ENCODE assay signal across 27 mouse cellular contexts in the genomic region with DNA sequence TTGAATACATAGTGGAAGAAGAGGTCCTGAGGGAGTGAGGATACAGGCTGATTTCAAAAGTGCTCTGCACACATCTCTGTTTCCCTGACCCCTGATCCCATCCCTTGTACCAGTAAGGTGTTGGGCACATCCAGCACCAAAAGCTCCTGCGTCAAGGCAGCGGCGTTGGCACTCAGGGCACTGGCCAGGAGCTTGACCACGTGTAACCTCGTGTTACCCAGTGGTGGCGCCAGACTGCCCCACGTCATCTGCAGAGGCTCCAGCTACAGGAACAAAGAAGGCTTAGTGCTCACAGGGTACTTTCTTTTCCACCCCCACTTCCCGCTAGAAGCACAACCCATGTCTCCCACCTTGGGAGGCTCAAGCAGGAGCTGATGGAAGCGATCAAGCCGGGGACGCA. TPM values are rescaled to one million over a fixed set of nuclear protein-coding genes. Genes with fewer than 3 reads are reported as not detected.
DNase-seq lines count a peak whose midpoint lies in the region; ATAC-seq and TF ChIP-seq lines count a peak whose summit lies in the region.
"Had no signal": no experiment of that assay in that cellular context is flagged by ENCODE, and none has a peak within 500 bp of the region (broad histone marks: within the 10 kb centered on the region; RNA-seq: fewer than 3 reads in every experiment).

No protein-coding gene starts in this region.

- no peak overlapping the region for H3K27ac ChIP-seq in kidney, adult 2 months (ENCODE audit: insufficient read depth, low read depth, low read length)
- no peak overlapping the region for H3K27ac ChIP-seq in liver, adult 2 months (replicated peaks; ENCODE audit: insufficient read depth, low read depth, low read length)
- H3K27ac ChIP-seq in CH12.LX (ENCODE audit: insufficient read depth, low read depth), result no peak overlapping the region
- H3K27ac ChIP-seq: embryonic facial prominence, embryonic 13.5 days; heart, embryonic 13.5 days; hindbrain, embryonic 15.5 days; limb, embryonic 10.5 days; liver, embryonic 15.5 days; midbrain, embryonic 10.5 days had no signal

- H3K27me3 ChIP-seq in kidney, adult 2 months (replicated peaks; ENCODE audit: control insufficient read depth, insufficient read depth, low read length), result no peaks in the 10 kb centered on the region
- H3K27me3 ChIP-seq in liver, adult 2 months (ENCODE audit: control insufficient read depth, insufficient read depth, low read length), result no peaks in the 10 kb centered on the region
- H3K27me3 ChIP-seq in CH12.LX (replicated peaks), result no peaks in the 10 kb centered on the region
- H3K27me3 ChIP-seq: embryonic facial prominence, embryonic 13.5 days; heart, embryonic 13.5 days; hindbrain, embryonic 15.5 days; liver, embryonic 15.5 days; Patski had no signal

- intact Hi-C loops in gastrocnemius, postnatal 14 days (cut with DNase I; ENCODE audit: low total_unique reads), result no loop called here

- no peak overlapping the region for H3K4me3 ChIP-seq in kidney, adult 2 months (ENCODE audit: insufficient read depth, low read depth, low read length)
- no peak overlapping the region for H3K4me3 ChIP-seq in liver, adult 2 months (ENCODE audit: insufficient read depth, low read depth, low read length)
- H3K4me3 ChIP-seq in CH12.LX (replicated peaks in 1 of 3; ENCODE audit: low read depth in 2 of 3, low read length in 2 of 3, poor library complexity in 1 of 3), result no peak overlapping the region
- H3K4me3 ChIP-seq: embryonic facial prominence, embryonic 13.5 days; heart, embryonic 13.5 days; hindbrain, embryonic 15.5 days; limb, embryonic 10.5 days; liver, embryonic 15.5 days; midbrain, embryonic 10.5 days had no signal

- dilution Hi-C loops in CH12.LX (cut with MboI; ENCODE audit: extremely low pct_ligation_motif_present, extremely low pct_unique_long_range_greater_than_20kb, low sequenced_read_pairs), result no loop called here

- ATAC-seq in erythroblast, adult 5-6 weeks (replicated peaks; ENCODE audit: low FRiP score, poor library complexity, severe bottlenecking), result no peak
- ATAC-seq: Patski had no signal

- H3K4me2 ChIP-seq in CH12.LX (ENCODE audit: insufficient read depth, low read depth, poor library complexity, severe bottlenecking), result no peak overlapping the region
- H3K4me2 ChIP-seq: embryonic facial prominence, embryonic 13.5 days; heart, embryonic 13.5 days; hindbrain, embryonic 15.5 days; liver, embryonic 15.5 days had no signal

- WGBS in kidney, adult 2 months, result 80% methylated on average over 11 of the region's 11 CpGs
- WGBS in liver, adult 2 months, result 60% methylated on average over 11 of the region's 11 CpGs

- no peaks in the 10 kb centered on the region for H3K9me3 ChIP-seq in CH12.LX (replicated peaks; ENCODE audit: low read length)
- H3K9me3 ChIP-seq: embryonic facial prominence, embryonic 13.5 days; heart, embryonic 13.5 days; hindbrain, embryonic 15.5 days; limb, embryonic 10.5 days; liver, embryonic 15.5 days; midbrain, embryonic 10.5 days had no signal

- in situ Hi-C loops in CH12.LX (cut with MboI; ENCODE audit: low pct_ligation_motif_present, low pct_unique_long_range_greater_than_20kb, low sequenced_read_pairs), result no loop called here

- no peak overlapping the region for H3K9ac ChIP-seq in liver, adult 2 months (ENCODE audit: low read depth, low read length)
- no peak overlapping the region for H3K9ac ChIP-seq in CH12.LX (ENCODE audit: insufficient read depth, low read depth)
- H3K9ac ChIP-seq: embryonic facial prominence, embryonic 13.5 days; heart, embryonic 13.5 days; hindbrain, embryonic 15.5 days; liver, embryonic 15.5 days had no signal

- DNase-seq in kidney, adult 2 months, result no peak
- no peak for DNase-seq in kidney, adult 18-20 months
- DNase-seq in liver, adult 2 months (ENCODE audit: extremely low read depth, low read depth, low spot score), result peak; percentile 71
- DNase-seq in liver, result no peak
- no peak for DNase-seq in CH12.LX (ENCODE audit: extremely low read depth)
- peak; percentile 11 for DNase-seq in NIH3T3 (ENCODE audit: low read depth)
- DNase-seq in gastrocnemius, postnatal 14 days, result no peak
- DNase-seq: adrenal gland, adult 8-10 months; cerebellum, postnatal 10 days; heart, adult 11 months; heart, postnatal 36 days; kidney, adult 11 months; kidney, postnatal 25 days; lung, postnatal 36 days; right cerebral cortex, postnatal 14 days; thymus, postnatal 36 days had no signal

- TF ChIP-seq CTCF in kidney, adult 2 months (conservative IDR thresholded peaks at IDR 0.05; ENCODE audit: insufficient read depth, insufficient read length, low read depth, low read length), result peak; percentile 26
- TF ChIP-seq CTCF in liver, adult 2 months (IDR thresholded peaks at IDR 0.05; ENCODE audit: low read depth, low read length), result 0 out of 2 replicates have a peak, but pooled peaks have one; percentile 5
- peak in 1 of 2 experiments; percentile 39; a peak in 2 of 4 replicates for TF ChIP-seq CTCF in CH12.LX (conservative IDR thresholded peaks at IDR 0.05 in 1 of 2, IDR thresholded peaks at IDR 0.05 in 1 of 2; ENCODE audit: low read depth in 2 of 2, low read length in 2 of 2)

- TF ChIP-seq EP300 in CH12.LX (IDR thresholded peaks at IDR 0.05; ENCODE audit: low read length), result no peak

- no peak for TF ChIP-seq POLR2A in kidney, adult 2 months (IDR thresholded peaks at IDR 0.05; ENCODE audit: low read depth, low read length)
- no peak for TF ChIP-seq POLR2A in liver, adult 2 months (IDR thresholded peaks at IDR 0.05; ENCODE audit: extremely low read depth, insufficient read depth, low read length)
- TF ChIP-seq POLR2A in CH12.LX (IDR thresholded peaks at IDR 0.05; ENCODE audit: low read depth, low read length), result no peak

- TF ChIP-seq RAD21 in CH12.LX (IDR thresholded peaks at IDR 0.05; ENCODE audit: low read depth, low read length), result peak; percentile 7

- peaks cover 2% of the 10 kb centered on the region; the same call in 1 of the 2 replicates for H3K79me2 ChIP-seq in liver, adult 2 months (ENCODE audit: control insufficient read depth, insufficient read depth, low read length)
- H3K79me2 ChIP-seq in CH12.LX (replicated peaks; ENCODE audit: control insufficient read depth, extremely low read depth, insufficient read depth, poor library complexity, severe bottlenecking), result 0 out of 2 replicates have a peak, but pooled peaks cover 11% of the 10 kb centered on the region

- peaks cover 4% of the 10 kb centered on the region for H3K36me3 ChIP-seq in kidney, adult 2 months (ENCODE audit: control insufficient read depth, insufficient read depth, low read length)
- H3K36me3 ChIP-seq in liver, adult 2 months (ENCODE audit: control insufficient read depth, insufficient read depth, low read length), result peaks cover 39% of the 10 kb centered on the region
- peaks cover 81 to 88% of the 10 kb centered on the region in 2 experiments for H3K36me3 ChIP-seq in CH12.LX (replicated peaks in 1 of 2; ENCODE audit: control insufficient read depth in 1 of 2, insufficient read depth in 1 of 2, low read length in 1 of 2)

- no peaks in the 10 kb centered on the region for H3K4me1 ChIP-seq in kidney, adult 2 months (ENCODE audit: control insufficient read depth, insufficient read depth, low read length)
- no peaks in the 10 kb centered on the region for H3K4me1 ChIP-seq in liver, adult 2 months (ENCODE audit: control insufficient read depth, insufficient read depth, low read length)
- H3K4me1 ChIP-seq in CH12.LX (ENCODE audit: control insufficient read depth in 1 of 2, insufficient read depth in 2 of 2), result no peaks in the 10 kb centered on the region
- H3K4me1 ChIP-seq: embryonic facial prominence, embryonic 13.5 days; heart, embryonic 13.5 days; hindbrain, embryonic 15.5 days; limb, embryonic 10.5 days; midbrain, embryonic 10.5 days had no signal

RNA-seq across cellular contexts. Expression of a gene that starts 9.9 kb away (rescaled TPM):
- polyA plus RNA-seq in kidney, adult 2 months (2012; rRNA removed), result 83.0 and 86.5 TPM in 2 replicates
- total RNA-seq in liver, adult 2 months (2014; rRNA removed), result 39.5 and 55.7 TPM in 2 replicates
- 404 and 475 TPM in 2 replicates for polyA plus RNA-seq in liver, adult 2 months (2012; rRNA removed)
- total RNA-seq in CH12.LX (2012; rRNA removed) (5.9 and 7.2 TPM in 2 replicates), CH12.LX (2014; rRNA removed) (4.3 TPM in 2 replicates)
- 9.1 and 10.6 TPM in 2 replicates for polyA plus RNA-seq in CH12.LX (2012; ENCODE audit: insufficient read length, low read depth)
- 1 to 10 TPM; 2.1 to 3.1 TPM for total RNA-seq in gastrocnemius, postnatal 14 days (2021)
- total RNA-seq in erythroblast, adult 5-6 weeks (2015; ENCODE audit: low replicate concordance), result 37.3 and 72.3 TPM in 2 replicates
- 53.4 and 88.6 TPM in 2 replicates for total RNA-seq in erythroblast, adult 5-6 weeks (2017; ENCODE audit: low replicate concordance)

RNA-seq across cellular contexts. Expression of a gene that starts 17.7 kb away (rescaled TPM):
- polyA plus RNA-seq in kidney, adult 2 months (2012; rRNA removed), result 103 and 109 TPM in 2 replicates
- 47.6 and 54.2 TPM in 2 replicates for total RNA-seq in liver, adult 2 months (2014; rRNA removed)
- 77.5 and 79.2 TPM in 2 replicates for polyA plus RNA-seq in liver, adult 2 months (2012; rRNA removed)
- total RNA-seq in CH12.LX (2012; rRNA removed) (85.6 and 91.2 TPM in 2 replicates), CH12.LX (2014; rRNA removed) (53.0 and 59.2 TPM in 2 replicates)
- 108 and 118 TPM in 2 replicates for polyA plus RNA-seq in CH12.LX (2012; ENCODE audit: insufficient read length, low read depth)
- total RNA-seq in gastrocnemius, postnatal 14 days (2021), result 10 to 100 TPM; 44.2 to 45.0 TPM
- total RNA-seq in erythroblast, adult 5-6 weeks (2015; ENCODE audit: low replicate concordance), result 31.6 and 45.3 TPM in 2 replicates
- total RNA-seq in erythroblast, adult 5-6 weeks (2017; ENCODE audit: low replicate concordance), result 37.3 and 47.0 TPM in 2 replicates

RNA-seq across cellular contexts. Expression of a gene that starts 37.3 kb away (rescaled TPM):
- 0.22 and 0.24 TPM in 2 replicates for polyA plus RNA-seq in kidney, adult 2 months (2012; rRNA removed)
- total RNA-seq in liver, adult 2 months (2014; rRNA removed), result 0.18 TPM in 1 of 2 replicates, not detected in the other
- polyA plus RNA-seq in liver, adult 2 months (2012; rRNA removed), result not detected in 2 replicates
- total RNA-seq in CH12.LX (2012; rRNA removed) (not detected in 2 replicates), CH12.LX (2014; rRNA removed) (not detected in 2 replicates)
- polyA plus RNA-seq in CH12.LX (2012; ENCODE audit: insufficient read length, low read depth), result not detected in 2 replicates
- not detected for total RNA-seq in gastrocnemius, postnatal 14 days (2021)
- total RNA-seq in erythroblast, adult 5-6 weeks (2015; ENCODE audit: low replicate concordance), result 0.96 TPM in 1 of 2 replicates, not detected in the other
- 1.4 and 1.7 TPM in 2 replicates for total RNA-seq in erythroblast, adult 5-6 weeks (2017; ENCODE audit: low replicate concordance)
- total RNA-seq: adrenal gland, adult 8-10 months; gastrocnemius, adult 8-10 months; heart, postnatal 36 days; neutrophil, adult 5-6 weeks had no signal
- polyA plus RNA-seq: C2C12; embryonic facial prominence, embryonic 13.5 days; limb, embryonic 10.5 days; liver, embryonic 15.5 days; midbrain, embryonic 10.5 days; Patski had no signal

RNA-seq across cellular contexts. Expression of a gene that starts 43.7 kb away (rescaled TPM):
- polyA plus RNA-seq in kidney, adult 2 months (2012; rRNA removed), result 36.6 and 39.4 TPM in 2 replicates
- 18.2 and 25.5 TPM in 2 replicates for total RNA-seq in liver, adult 2 months (2014; rRNA removed)
- 27.3 and 30.6 TPM in 2 replicates for polyA plus RNA-seq in liver, adult 2 months (2012; rRNA removed)
- 131 and 136 TPM in 2 replicates for total RNA-seq in CH12.LX (2012; rRNA removed)
- total RNA-seq in CH12.LX (2014; rRNA removed), result 92.3 and 98.8 TPM in 2 replicates
- polyA plus RNA-seq in CH12.LX (2012; ENCODE audit: insufficient read length, low read depth), result 82.7 and 90.6 TPM in 2 replicates
- total RNA-seq in gastrocnemius, postnatal 14 days (2021), result 10 to 100 TPM; 19.7 to 20.3 TPM
- 5.0 and 8.3 TPM in 2 replicates for total RNA-seq in erythroblast, adult 5-6 weeks (2015; ENCODE audit: low replicate concordance)
- 3.1 and 9.1 TPM in 2 replicates for total RNA-seq in erythroblast, adult 5-6 weeks (2017; ENCODE audit: low replicate concordance)

RNA-seq across cellular contexts. Expression of a gene that starts 49.2 kb away (rescaled TPM):
- polyA plus RNA-seq in kidney, adult 2 months (2012; rRNA removed), result 1.7 and 2.3 TPM in 2 replicates
- total RNA-seq in liver, adult 2 months (2014; rRNA removed), result 0.07 and 0.09 TPM in 2 replicates
- polyA plus RNA-seq in liver, adult 2 months (2012; rRNA removed), result 0.27 and 0.40 TPM in 2 replicates
- total RNA-seq in CH12.LX (2012; rRNA removed), result 0.21 and 0.25 TPM in 2 replicates
- not detected in 2 replicates for total RNA-seq in CH12.LX (2014; rRNA removed)
- polyA plus RNA-seq in CH12.LX (2012; ENCODE audit: insufficient read length, low read depth), result not detected in 2 replicates
- 1 to 10 TPM; 1.8 to 2.3 TPM for total RNA-seq in gastrocnemius, postnatal 14 days (2021)
- not detected in 2 replicates for total RNA-seq in erythroblast, adult 5-6 weeks (2015; ENCODE audit: low replicate concordance)
- not detected in 2 replicates for total RNA-seq in erythroblast, adult 5-6 weeks (2017; ENCODE audit: low replicate concordance)
- total RNA-seq: neutrophil, adult 5-6 weeks had no signal

Comparison
In these comparisons a context has a peak if more than half of its experiments do, and no peak if none do; other contexts are left out.
1. DNase-seq: peak in liver, adult 2 months (single experiment) and NIH3T3 (single experiment); none in kidney, adult 2 months (single experiment), kidney, adult 18-20 months (single experiment), liver (single experiment), CH12.LX (single experiment) and gastrocnemius, postnatal 14 days (single experiment).